Mouse (Mus musculus): ENCODE results near the gene Iqcn.
A peak's percentile ranks its signal among the peaks of the same experiment; 100 is the strongest.

Iqcn gene

DNA sequence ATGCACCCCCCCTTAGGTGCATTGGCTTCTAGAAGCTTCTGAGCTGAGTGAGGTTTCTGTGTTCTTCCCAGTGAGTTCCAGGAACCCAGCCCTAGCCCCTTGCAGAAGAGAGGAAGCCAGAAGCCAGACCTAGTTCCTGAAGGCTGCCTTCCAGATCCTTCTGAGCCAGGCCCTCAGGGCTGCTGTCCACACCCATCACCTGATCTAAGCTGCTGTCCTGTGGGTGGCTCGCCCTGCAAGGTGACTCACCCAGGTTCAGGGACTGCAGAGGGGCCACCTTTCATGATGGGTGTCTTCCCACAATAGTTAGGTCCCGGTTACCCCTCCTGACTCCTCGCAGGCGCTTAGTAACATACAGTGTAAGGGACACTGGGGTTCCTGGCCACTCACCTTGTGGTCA, 23.9 kb upstream of the Iqcn start:
- DNase-seq (ENCODE audit: low spot score) = no peak

DNA sequence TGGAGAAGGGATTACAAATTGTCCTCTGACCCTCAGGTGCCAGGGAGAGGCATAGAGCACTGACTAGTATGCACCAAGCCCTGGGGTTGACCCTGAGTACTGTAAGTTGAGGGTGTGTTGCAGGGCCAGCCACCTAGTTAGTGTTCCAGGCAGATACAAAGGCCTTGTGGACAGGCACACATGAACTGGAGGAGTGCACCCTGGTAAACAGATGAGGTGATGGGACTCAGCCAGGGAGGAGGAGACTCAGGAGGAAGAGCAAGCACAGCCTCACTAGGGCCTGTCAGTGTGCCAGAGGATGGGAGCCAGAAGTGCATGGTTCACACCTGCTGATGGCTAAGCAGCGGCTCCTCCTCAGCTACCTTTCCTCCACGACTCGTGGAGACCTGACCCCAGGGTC, 23.2 kb upstream of the Iqcn start:
- DNase-seq (ENCODE audit: low spot score) = peak; percentile 66

DNA sequence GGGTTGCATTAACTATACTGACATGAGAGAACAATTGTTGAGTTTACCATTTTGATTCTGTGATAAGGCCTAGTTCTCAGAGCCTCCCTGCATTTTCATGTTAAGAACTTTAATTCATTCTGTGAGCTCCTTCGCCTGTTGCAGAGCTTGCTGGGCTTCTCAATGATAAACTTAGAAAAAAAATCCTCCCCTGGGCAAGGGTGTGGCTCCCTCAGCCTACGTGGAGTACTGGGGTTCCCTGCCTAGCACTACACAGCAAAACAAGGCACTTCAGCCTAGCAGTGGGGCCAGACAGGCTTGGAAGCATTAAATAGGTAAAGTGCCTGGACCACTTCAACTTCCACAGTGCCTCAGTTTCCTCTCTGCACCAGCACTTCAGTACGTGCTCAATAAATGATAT, 21.8 kb upstream of the Iqcn start:
- DNase-seq (ENCODE audit: low spot score) = no peak

DNA sequence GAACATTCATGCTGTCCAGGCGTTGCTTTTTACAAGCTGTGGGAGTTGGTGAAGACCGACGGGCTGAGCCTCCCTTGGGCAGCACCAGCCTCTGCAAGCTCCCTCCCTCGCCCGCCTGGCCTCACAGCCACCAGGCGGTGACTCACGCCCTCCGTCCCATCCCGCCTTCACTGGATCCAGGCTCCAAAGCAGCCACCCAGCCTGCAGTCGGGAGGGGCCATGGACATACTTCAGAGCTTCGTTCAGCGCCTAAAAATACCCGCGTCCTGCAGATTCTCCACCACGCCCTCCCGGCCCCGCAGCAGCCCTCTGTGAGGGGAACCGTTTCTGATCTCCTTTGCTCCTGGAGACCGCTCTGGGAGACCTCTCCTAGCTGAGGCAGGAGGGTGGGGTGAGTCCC, 21.1 kb upstream of the Iqcn start:
- peak; percentile 76 for DNase-seq (ENCODE audit: low spot score)

DNA sequence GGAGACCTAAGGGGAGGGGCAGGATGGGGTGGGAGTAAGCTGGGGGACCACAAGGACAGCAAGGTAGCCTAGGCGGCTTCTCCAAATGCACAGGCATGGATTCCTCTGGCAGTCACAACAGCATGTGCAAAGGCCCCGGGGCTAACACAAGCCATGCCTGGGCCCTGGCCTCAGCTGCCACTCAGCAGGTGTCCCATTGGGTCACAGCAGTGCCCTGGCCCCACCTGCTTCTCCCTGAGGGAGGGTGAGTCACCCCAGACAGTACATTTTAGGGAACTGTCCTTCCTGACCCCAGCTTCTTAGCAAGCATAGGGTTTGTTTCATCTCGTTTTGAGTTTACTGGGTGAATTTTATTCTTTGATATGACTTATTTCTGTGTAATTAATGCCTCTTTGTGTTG, 20.6 kb upstream of the Iqcn start:
- no peak for DNase-seq (ENCODE audit: low spot score)

DNA sequence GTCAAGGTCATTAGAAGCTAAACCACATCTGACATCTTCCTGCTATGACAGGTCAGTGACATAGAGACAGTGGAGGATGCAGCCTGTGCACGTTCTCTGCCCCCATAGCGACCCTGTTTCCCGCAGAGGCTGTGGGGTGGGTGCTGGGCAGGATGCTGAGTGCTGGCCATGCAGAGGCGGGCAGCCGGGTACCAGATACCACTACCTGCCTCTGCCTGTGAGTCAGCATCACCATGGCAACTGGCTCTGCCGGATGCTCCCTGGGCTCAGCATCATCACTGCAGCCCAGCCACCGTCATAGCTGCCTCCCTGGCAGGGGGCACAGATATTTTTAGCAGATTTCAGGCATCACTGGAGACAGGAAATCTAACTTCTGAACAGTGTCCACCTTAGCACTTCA, 19.0 kb upstream of the Iqcn start:
- no peak for DNase-seq (ENCODE audit: low spot score)

DNA sequence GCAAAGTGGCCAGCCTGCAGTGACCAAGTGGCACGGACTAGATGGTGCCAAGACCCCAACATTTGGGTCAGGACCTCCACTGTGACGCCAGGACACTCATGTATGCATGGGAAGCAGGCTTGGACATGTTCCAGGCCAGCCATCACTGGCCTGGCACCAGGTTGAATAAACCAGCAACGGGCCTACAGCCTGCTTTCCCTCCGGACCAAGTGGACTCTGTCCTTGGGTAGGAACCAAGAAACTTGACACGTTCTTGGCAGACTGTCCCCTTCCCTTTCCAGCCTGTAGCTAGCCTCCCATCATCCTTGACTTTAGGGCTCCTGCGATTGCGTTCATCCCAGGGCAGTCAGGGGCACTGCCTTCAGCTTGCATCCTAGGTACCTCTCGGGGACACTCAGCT, 15.7 kb upstream of the Iqcn start:
- peak; percentile 79 for DNase-seq (ENCODE audit: low spot score)

DNA sequence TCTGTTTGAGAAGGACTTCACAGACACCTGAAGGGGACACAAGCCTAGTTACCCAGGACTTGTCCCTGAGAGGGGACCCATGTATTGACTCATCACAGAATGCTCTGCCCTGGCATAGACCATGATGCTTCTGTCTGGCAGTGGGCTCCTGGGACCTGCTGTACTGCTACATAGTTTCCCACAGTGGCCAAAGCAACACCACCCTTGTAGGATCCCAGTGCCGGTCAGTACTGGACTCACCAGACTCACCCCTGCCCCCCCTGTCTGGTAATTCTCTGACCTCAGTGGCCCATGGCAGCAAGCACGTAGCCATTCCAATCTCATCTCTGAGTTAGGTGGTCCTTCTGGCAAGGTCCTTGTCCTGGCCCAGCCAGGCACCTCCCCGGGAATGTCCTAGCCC, 15.1 kb upstream of the Iqcn start:
- no peak for DNase-seq (ENCODE audit: low spot score)

DNA sequence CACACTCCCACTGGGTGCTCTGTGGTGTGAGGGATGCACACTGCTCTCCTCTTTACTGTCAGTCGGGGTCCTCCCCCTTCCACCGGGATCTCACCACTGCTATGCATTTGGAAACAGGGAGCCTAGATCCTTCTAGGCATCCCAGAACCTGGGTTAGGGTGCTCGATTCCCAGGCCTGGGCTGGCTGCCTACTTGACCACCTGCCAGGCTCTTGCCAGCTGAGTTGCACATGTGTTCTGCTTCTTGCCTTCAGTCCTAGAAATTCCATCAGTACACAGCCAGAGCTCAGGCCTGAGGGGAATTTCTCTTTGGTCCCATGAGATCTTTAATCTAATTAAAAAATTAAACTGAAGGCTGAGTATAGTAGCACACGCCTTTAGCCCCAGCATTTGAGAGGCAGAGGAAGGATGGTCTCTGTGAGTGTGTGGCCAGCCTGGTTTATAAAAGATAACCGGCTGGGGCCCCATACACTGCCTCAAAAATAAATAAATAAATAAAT, 13.3 kb upstream of the Iqcn start:
- no peak for DNase-seq (ENCODE audit: low spot score)

DNA sequence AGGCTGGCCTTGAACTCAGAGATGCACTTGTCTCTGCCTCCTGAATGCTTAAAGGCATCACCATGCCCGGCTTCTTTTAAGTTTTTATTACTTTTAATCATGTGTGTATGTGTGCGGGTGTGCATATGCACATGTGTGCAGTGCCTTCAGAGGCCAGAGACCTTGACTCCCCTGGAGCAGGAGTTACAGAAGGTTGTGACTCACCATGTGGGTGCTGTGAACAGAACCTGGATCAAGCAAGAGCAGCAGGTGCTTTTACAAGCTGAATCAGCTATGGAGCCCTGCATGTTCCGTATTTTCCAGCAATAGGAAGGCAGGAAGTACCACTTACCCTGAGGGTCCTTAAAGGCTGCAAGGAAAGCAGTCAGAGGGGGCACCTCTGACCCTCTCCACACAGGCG, 12.0 kb upstream of the Iqcn start:
- no peak for DNase-seq (ENCODE audit: low spot score)

DNA sequence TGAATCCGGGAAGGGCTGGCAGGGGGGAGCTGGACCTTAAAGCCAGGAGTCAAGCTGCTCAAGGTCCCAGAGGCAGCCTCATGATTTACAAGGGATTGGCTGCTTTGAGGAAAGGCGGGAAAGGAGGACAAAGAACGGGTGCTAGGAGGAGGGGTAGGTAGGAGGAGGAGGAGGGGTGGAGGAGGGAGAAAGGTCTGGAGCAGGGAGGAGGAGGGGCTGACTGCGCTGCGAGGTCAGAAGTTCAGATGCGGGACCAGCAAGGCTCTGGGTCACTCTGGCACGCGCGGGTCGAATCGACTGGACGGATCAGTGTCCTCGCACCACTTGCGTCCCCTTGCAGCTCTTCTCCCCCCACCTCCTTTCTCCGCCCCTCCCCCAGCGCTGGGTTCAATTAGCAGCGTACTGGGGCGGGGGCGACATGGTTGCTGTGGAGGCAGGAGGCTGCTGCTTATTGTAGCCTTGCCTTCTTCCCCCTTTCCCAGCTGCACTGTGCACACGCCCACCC, 11.5 kb upstream of the Iqcn start:
- peak; percentile 71 for DNase-seq (ENCODE audit: low spot score)

DNA sequence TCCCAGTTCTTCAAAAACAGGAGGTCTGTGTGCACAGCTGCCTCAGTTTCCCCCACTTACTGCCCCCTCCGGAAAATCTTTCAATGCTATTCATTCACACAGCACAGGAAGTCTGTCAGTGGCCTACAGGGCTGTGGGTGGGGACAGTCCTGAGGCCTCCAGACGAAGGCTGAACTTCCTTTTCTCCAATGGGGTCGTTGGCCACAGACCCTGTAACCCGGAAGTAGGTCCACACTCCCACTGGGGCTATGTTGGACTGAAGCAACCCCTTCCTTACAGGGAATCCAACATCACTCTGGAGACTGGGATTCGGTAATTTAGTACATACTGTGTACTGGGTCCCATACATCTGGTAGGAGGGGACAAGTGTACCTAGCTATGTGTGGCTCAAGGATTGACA, 9.6 kb upstream of the Iqcn start:
- DNase-seq (ENCODE audit: low spot score) = no peak

DNA sequence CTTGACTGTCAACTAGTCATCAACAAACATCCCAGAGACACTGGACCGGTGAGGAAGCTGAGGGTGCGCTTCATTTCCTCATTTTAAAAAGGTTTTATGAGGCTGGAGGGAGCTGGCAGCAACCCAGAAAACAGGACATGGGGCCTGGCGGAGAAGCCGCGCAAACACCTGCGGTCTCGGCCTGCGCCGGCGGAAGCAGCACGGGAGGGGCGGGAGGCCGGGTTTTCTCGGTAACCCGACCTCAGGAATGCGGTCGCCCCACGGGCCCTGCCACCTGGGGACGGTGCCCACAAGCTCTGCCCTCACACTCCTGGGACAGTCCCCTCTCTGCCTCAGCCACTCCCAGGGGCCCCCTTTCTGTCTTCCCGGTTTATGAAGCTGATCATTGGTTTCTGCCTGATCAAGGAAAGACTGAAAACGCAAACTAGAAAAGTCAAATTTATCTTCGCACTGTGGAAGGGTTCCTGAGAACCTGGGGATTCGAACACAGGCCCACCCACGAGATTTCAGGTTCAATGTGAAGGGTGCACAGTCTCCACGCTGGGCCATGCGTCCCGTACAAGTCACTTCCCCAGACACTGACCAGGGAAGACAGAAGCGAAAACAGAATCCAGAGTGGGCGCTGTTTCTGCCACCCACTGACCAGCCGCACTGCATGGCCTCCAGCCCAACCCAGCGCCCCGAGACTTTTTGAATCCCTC, 7.8 kb upstream of the Iqcn start:
- DNase-seq (ENCODE audit: low spot score) = peak; percentile 69

DNA sequence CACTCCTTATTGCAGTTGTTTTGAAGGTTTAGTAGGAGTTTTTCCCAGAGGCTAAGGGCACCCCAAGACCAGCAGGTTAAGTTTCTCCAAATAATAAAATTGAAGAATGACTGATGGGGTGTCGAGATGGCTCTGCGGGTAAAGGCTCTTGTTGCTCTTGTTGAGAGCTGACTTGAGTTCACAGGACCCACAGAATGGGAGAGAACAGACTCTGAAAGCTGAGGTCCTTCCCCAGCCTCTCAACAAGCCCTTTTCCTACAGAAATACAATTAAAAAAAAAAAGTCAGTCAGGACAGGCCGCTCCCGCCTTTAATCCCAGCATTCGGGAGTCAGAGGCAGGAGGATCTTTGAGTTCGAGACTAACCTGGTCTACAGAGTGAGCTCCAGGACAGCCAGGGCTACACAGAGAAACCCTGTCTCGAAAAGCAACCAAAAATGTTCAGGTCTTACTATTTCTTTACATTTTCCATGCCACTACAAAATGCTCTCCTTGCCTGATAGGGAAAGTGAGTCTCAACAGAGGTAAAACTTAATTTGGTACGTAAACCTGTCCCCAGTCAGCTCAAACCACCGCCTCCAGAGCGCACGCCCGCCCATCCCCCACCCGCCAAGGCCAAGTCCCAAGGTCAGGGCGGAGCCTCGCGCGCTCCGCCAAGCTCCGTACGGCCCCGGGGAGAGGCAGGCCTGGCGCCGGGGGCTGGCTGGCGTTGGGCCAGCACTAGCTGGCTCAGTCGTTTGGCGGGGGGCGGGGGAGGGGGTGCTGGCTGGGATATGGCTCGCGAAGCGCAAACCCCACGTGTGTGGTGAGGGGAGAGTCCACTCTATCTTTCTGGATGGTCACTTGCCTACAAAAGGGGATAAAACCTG, 7.0 kb upstream of the Iqcn start:
- peak; percentile 92 for DNase-seq (ENCODE audit: low spot score)

DNA sequence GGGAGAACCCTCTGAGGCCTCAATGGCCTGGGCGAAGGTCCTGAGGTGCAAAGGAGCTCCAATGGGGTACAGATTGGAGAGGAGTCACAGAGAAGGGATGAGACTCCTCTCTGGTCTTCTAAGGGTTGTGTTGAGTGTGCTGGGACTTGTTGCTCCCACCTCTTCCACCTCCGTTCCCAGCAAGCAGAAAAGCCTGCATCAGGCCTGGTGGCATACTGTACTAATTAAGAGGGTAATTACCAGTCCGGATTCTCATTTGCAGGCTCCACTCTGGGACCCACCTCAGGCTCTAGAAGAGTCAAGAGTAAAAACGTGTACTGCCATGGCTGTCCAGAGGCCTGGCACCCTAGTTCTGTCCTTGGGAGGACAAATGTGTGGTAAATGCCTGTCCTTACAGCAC, 6.3 kb upstream of the Iqcn start:
- DNase-seq (ENCODE audit: low spot score) = no peak

DNA sequence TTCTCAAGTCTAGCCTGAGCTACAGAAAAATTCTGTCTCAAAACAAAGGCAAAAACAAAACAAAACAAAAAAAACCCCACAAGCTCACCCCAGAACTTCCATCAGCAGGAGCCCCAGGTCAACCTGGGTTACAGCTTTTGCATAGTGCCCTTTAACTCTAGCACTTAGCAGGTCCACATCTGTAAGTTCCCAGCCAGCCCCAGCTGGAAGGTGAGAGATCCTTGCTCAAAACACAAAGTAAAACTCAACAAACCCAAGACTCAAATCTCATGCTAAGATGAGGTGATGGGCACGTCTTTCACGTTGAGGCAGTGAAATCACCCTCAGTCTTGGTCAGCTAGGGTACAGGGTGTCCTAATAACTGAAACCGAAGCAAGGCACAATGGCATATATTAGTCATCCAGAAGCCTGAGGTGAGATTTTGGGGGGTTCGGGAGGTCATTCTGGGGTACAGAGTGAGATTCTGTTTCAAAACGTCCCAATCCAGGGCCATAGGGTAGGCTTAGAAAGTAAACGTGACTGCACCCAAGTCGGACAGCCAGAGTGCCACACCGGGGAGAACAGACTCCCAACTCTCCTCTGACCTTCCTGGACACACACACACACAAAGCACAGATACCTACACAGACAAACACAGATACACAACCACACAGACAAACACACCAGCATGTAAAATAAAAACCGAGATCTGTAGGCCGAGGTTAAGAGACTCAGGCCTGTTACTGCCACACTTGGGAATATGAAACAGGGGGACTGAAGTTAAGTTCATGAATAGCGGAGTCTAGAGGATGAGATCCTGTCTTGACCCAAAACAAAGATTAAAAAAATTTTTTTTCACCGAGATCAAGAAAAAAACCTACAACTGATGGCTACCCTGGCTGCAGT, 5.6 kb upstream of the Iqcn start:
- no peak for DNase-seq (ENCODE audit: low spot score)

DNA sequence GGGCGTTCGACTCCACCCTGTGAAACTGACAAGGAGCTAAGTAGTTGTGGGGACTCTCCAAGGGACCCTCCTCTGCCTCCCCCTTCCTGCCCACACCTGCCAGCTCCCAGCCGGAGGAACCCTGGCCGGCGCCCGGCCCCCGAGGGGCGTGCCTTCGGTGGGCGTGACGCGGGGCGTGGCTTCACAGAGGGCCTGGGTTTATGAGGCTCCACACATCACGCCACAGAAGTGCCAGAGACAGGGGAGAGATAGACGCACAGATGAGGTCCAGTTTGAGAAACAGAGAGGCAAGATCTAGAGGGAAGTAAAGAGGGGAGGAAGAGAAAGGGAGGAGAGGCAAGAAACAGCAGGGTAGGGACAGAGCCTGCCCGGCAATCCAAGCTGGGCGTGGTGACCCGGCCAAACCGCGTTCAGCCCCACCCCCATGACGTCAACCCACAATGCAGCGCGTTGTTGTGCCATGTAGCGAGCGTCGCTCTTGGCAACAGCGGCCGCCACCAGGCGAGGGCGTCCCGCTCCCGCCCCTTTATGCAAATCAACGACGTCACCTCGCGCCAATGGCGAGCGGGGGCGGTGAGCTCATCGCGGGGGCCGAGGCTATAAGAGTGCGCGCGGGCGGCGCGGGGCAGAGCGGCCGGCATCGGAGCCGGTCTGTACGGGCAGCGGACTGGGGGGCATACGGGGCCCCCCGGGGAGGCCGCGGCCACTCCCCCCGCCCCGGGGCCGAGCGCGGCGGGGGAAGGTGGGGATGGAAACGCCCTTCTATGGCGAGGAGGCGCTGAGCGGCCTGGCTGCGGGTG, 4.7 kb upstream of the Iqcn start, which contains the start of gene Jund:
Gene Jund, plus strand, starts transcription at position 640 of the 800 bp plus-strand sequence.
- DNase-seq (ENCODE audit: low spot score) = peak; percentile 100

DNA sequence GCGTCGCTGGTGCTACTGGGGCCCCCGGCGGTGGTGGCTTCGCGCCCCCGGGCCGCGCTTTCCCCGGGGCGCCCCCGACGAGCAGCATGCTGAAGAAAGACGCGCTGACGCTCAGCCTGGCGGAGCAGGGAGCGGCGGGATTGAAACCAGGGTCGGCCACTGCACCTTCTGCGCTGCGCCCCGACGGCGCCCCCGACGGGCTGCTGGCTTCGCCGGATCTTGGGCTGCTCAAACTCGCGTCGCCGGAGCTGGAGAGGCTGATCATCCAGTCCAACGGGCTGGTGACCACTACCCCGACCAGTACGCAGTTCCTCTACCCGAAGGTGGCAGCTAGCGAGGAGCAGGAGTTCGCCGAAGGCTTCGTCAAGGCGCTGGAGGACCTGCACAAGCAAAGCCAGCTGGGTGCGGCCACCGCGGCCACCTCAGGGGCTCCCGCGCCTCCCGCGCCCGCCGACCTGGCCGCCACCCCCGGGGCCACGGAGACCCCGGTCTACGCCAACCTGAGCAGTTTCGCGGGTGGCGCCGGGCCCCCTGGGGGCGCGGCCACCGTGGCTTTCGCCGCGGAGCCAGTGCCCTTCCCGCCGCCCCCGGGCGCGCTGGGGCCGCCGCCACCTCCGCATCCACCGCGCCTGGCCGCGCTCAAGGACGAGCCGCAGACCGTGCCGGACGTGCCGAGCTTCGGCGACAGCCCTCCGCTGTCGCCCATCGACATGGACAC, 4.0 kb upstream of the Iqcn start:
- DNase-seq (ENCODE audit: low spot score) = peak; percentile 71

DNA sequence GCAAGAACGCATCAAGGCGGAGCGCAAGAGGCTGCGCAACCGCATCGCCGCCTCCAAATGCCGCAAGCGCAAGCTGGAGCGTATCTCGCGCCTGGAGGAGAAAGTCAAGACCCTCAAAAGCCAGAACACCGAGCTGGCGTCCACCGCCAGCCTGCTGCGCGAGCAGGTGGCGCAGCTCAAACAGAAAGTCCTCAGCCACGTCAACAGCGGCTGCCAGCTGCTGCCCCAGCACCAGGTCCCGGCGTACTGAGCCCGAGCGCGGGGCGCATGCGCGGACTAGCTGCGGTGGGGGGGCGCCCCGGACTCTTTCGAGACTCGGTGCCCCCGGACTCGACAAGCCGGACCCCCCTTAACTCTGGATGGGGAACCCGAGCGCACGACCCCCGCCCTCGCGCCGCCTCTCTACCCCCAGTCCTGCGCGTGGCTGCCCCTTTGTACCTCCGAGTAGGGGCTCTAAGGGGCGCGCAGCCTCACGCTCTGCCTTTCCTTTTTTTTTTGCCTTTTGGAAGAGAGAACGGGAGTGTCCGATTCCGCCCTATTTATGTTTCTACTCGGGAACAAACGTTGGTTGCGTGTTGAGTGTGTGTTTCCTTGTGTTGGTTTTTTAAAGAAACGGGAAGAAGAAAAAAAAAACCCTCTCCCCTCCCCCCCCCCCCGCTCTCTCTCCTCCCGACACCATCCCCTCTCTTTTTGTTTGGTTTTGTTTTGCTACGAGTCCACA, 3.3 kb upstream of the Iqcn start:
- peak; percentile 85 for DNase-seq (ENCODE audit: low spot score)

DNA sequence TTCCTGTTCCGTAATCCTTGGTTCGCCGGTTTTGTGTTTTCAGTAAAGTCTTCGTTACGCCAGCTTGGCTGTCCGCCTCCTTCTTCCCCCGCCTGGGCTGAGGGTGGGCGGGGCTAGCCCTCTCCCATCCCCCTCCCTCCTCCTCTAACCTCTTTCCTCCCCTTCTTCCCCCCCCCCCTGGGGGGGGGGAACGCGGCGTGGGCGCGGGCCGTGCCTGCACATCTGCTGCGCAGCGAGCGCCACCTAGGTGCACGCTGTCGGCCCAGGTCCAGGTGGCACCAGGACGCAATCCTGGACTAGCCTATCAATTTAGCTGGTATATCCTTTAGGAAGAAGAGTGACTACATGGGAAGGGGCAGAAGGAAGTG, 2.7 kb upstream of the Iqcn start:
- peak; percentile 93 for DNase-seq (ENCODE audit: low spot score)

All from testis, postnatal 10 days (tissue).